16 mouse cellular contexts compared by ENCODE assay signal in genomic region chr11:68407266-68407926, GRCm38 (mm10). TPM values are rescaled to one million over a fixed set of nuclear protein-coding genes. Genes with fewer than 3 reads are reported as not detected.
DNase-seq lines count a peak whose midpoint lies in the region; ATAC-seq and TF ChIP-seq lines count a peak whose summit lies in the region.
"Had no signal": no experiment of that assay in that cellular context is flagged by ENCODE, and none has a peak within 500 bp of the region (broad histone marks: within the 10 kb centered on the region; RNA-seq: fewer than 3 reads in every experiment).

No protein-coding gene starts in this region.

- H3K4me2 ChIP-seq in kidney, postnatal 0 days (ENCODE audit: low read length): no peak overlapping the region
- no peak overlapping the region for H3K4me2 ChIP-seq in kidney, embryonic 15.5 days
- no peak overlapping the region for H3K4me2 ChIP-seq in midbrain, embryonic 12.5 days (replicated peaks)
- no peak overlapping the region for H3K4me2 ChIP-seq in midbrain, embryonic 15.5 days
- H3K4me2 ChIP-seq: embryonic facial prominence, embryonic 13.5 days; heart, embryonic 15.5 days; hindbrain, embryonic 15.5 days; limb, embryonic 13.5 days; liver, embryonic 15.5 days; neural tube, embryonic 12.5 days had no signal

- H3K36me3 ChIP-seq in kidney, postnatal 0 days (ENCODE audit: insufficient read depth, low read length): no peaks in the 10 kb centered on the region
- no peaks in the 10 kb centered on the region for H3K36me3 ChIP-seq in kidney, embryonic 15.5 days
- no peaks in the 10 kb centered on the region for H3K36me3 ChIP-seq in midbrain, embryonic 12.5 days
- H3K36me3 ChIP-seq in midbrain, embryonic 15.5 days (replicated peaks): no peaks in the 10 kb centered on the region
- H3K36me3 ChIP-seq: embryonic facial prominence, embryonic 13.5 days; heart, embryonic 15.5 days; hindbrain, embryonic 15.5 days; limb, embryonic 13.5 days; liver, embryonic 15.5 days; neural tube, embryonic 12.5 days had no signal

- H3K27me3 ChIP-seq in kidney, postnatal 0 days (ENCODE audit: insufficient read depth, low read length): no peaks in the 10 kb centered on the region
- peaks cover 15% of the 10 kb centered on the region; the same call in 1 of the 2 replicates for H3K27me3 ChIP-seq in kidney, embryonic 15.5 days
- peaks cover 56% of the 10 kb centered on the region for H3K27me3 ChIP-seq in midbrain, embryonic 12.5 days
- H3K27me3 ChIP-seq in midbrain, embryonic 15.5 days (replicated peaks): no peaks in the 10 kb centered on the region; the same call in none of the 2 replicates

- no peak overlapping the region for H3K9ac ChIP-seq in kidney, postnatal 0 days (ENCODE audit: low read depth, low read length)
- no peak overlapping the region for H3K9ac ChIP-seq in kidney, embryonic 15.5 days
- H3K9ac ChIP-seq in midbrain, embryonic 12.5 days (replicated peaks): no peak overlapping the region
- no peak overlapping the region for H3K9ac ChIP-seq in midbrain, embryonic 15.5 days
- H3K9ac ChIP-seq: embryonic facial prominence, embryonic 13.5 days; heart, embryonic 15.5 days; hindbrain, embryonic 15.5 days; limb, embryonic 13.5 days; liver, embryonic 15.5 days; neural tube, embryonic 12.5 days had no signal

- TF ChIP-seq CTCF in kidney, postnatal 0 days (IDR thresholded peaks at IDR 0.05; ENCODE audit: low read depth): no peak
- TF ChIP-seq CTCF in bone marrow macrophage, adult 2 months (IDR thresholded peaks at IDR 0.05; ENCODE audit: low read depth, low read length): no peak

- TF ChIP-seq POLR2A in bone marrow macrophage, adult 2 months (IDR thresholded peaks at IDR 0.05; ENCODE audit: borderline replicate concordance, low read depth, low read length): no peak

- WGBS in kidney, postnatal 0 days: 69% methylated on average over 11 of the region's 11 CpGs
- WGBS in kidney, embryonic 15.5 days: 70% methylated on average over 11 of the region's 11 CpGs
- WGBS in midbrain, embryonic 12.5 days: 64% methylated on average over 11 of the region's 11 CpGs
- WGBS in midbrain, embryonic 15.5 days: 61% methylated on average over 11 of the region's 11 CpGs

- 0 out of 2 replicates have a peak, but pooled peaks have one; percentile 29 for ATAC-seq in kidney, postnatal 0 days (replicated peaks; ENCODE audit: low FRiP score, low read depth)
- no peak for ATAC-seq in kidney, embryonic 15.5 days (replicated peaks; ENCODE audit: low FRiP score)
- 0 out of 2 replicates have a peak, but pooled peaks have one; percentile 19 for ATAC-seq in midbrain, embryonic 12.5 days (ENCODE audit: low FRiP score, low read depth)
- ATAC-seq in midbrain, embryonic 15.5 days (replicated peaks): no peak
- ATAC-seq: midbrain, embryonic 16.5 days had no signal

- no peak for DNase-seq in kidney, postnatal 0 days (ENCODE audit: low spot score)
- peak; percentile 9 for DNase-seq in 416B (ENCODE audit: low read depth)
- no peak for DNase-seq in layer of hippocampus, adult 9-10 months (ENCODE audit: low spot score)
- no peak for DNase-seq in heart, adult 9 months (ENCODE audit: low spot score in 2 of 2)

- no peaks in the 10 kb centered on the region for H3K9me3 ChIP-seq in kidney, postnatal 0 days (replicated peaks; ENCODE audit: low read length)
- H3K9me3 ChIP-seq in kidney, embryonic 15.5 days (replicated peaks): no peaks in the 10 kb centered on the region
- no peaks in the 10 kb centered on the region for H3K9me3 ChIP-seq in midbrain, embryonic 12.5 days
- no peaks in the 10 kb centered on the region for H3K9me3 ChIP-seq in midbrain, embryonic 15.5 days
- H3K9me3 ChIP-seq: embryonic facial prominence, embryonic 13.5 days; heart, embryonic 15.5 days; hindbrain, embryonic 15.5 days; limb, embryonic 13.5 days; liver, embryonic 15.5 days; neural tube, embryonic 12.5 days had no signal

- no peaks in the 10 kb centered on the region for H3K4me1 ChIP-seq in kidney, postnatal 0 days (replicated peaks; ENCODE audit: insufficient read depth, low read length)
- no peaks in the 10 kb centered on the region for H3K4me1 ChIP-seq in kidney, embryonic 15.5 days
- 0 out of 2 replicates have a peak, but pooled peaks cover 3% of the 10 kb centered on the region for H3K4me1 ChIP-seq in midbrain, embryonic 12.5 days
- no peaks in the 10 kb centered on the region for H3K4me1 ChIP-seq in midbrain, embryonic 15.5 days
- H3K4me1 ChIP-seq in bone marrow macrophage, adult 2 months (ENCODE audit: control insufficient read depth, insufficient read depth, low read length): peaks cover 12% of the 10 kb centered on the region
- H3K4me1 ChIP-seq: embryonic facial prominence, embryonic 13.5 days; hindbrain, embryonic 15.5 days; limb, embryonic 13.5 days; liver, embryonic 15.5 days; neural tube, embryonic 12.5 days had no signal

- no peak overlapping the region for H3K27ac ChIP-seq in kidney, postnatal 0 days
- H3K27ac ChIP-seq in kidney, embryonic 15.5 days: no peak overlapping the region
- no peak overlapping the region for H3K27ac ChIP-seq in midbrain, embryonic 12.5 days (replicated peaks)
- H3K27ac ChIP-seq in midbrain, embryonic 15.5 days: no peak overlapping the region
- H3K27ac ChIP-seq in bone marrow macrophage, adult 2 months (ENCODE audit: insufficient read depth, low read depth, low read length): peak overlapping the region; percentile 40; the same call in 1 of the 2 replicates
- H3K27ac ChIP-seq: embryonic facial prominence, embryonic 13.5 days; heart, adult 2 months; heart, embryonic 15.5 days; hindbrain, embryonic 15.5 days; limb, embryonic 13.5 days; liver, embryonic 15.5 days; neural tube, embryonic 12.5 days had no signal

- no peak overlapping the region for H3K4me3 ChIP-seq in kidney, postnatal 0 days (replicated peaks; ENCODE audit: low read depth, low read length)
- H3K4me3 ChIP-seq in kidney, embryonic 15.5 days (replicated peaks): no peak overlapping the region
- H3K4me3 ChIP-seq in midbrain, embryonic 12.5 days: no peak overlapping the region
- no peak overlapping the region for H3K4me3 ChIP-seq in midbrain, embryonic 15.5 days
- no peak overlapping the region for H3K4me3 ChIP-seq in bone marrow macrophage, adult 2 months (ENCODE audit: insufficient read depth, low read length)
- H3K4me3 ChIP-seq: embryonic facial prominence, embryonic 13.5 days; heart, adult 2 months; heart, embryonic 15.5 days; hindbrain, embryonic 15.5 days; limb, embryonic 13.5 days; liver, embryonic 15.5 days; neural tube, embryonic 12.5 days had no signal

RNA-seq across cellular contexts. Expression of gene Ntn1, which starts 6.8 kb away (rescaled TPM):
- 11.0 and 11.8 TPM in 2 replicates for polyA plus RNA-seq in kidney, postnatal 0 days (2015; fragmentation: Nextera tagmentation; extraction: Ambion mirVana)
- 16.5 and 16.9 TPM in 2 replicates for polyA plus RNA-seq in kidney, embryonic 15.5 days (2015; fragmentation: Nextera tagmentation; extraction: Ambion mirVana)
- 26.6 and 34.6 TPM in 2 replicates for polyA plus RNA-seq in midbrain, embryonic 12.5 days (2016; fragmentation: Nextera tagmentation; extraction: Ambion mirVana)
- 22.7 and 23.2 TPM in 2 replicates for polyA plus RNA-seq in midbrain, embryonic 15.5 days (2015; fragmentation: Nextera tagmentation; extraction: Ambion mirVana)
- polyA plus RNA-seq in bone marrow macrophage, adult 2 months (2012; ENCODE audit: insufficient read depth, insufficient read length, missing spikeins): 0.09 TPM in 1 of 2 replicates, not detected in the other

RNA-seq across cellular contexts. Expression of gene Pik3r5, which starts 24.5 kb away (rescaled TPM):
- polyA plus RNA-seq in kidney, postnatal 0 days (2015; fragmentation: Nextera tagmentation; extraction: Ambion mirVana): 0.21 and 0.23 TPM in 2 replicates
- 0.57 and 0.68 TPM in 2 replicates for polyA plus RNA-seq in kidney, embryonic 15.5 days (2015; fragmentation: Nextera tagmentation; extraction: Ambion mirVana)
- 0.34 and 0.63 TPM in 2 replicates for polyA plus RNA-seq in midbrain, embryonic 12.5 days (2016; fragmentation: Nextera tagmentation; extraction: Ambion mirVana)
- polyA plus RNA-seq in midbrain, embryonic 15.5 days (2015; fragmentation: Nextera tagmentation; extraction: Ambion mirVana): 0.10 and 0.43 TPM in 2 replicates
- polyA plus RNA-seq in bone marrow macrophage, adult 2 months (2012; ENCODE audit: insufficient read depth, insufficient read length, missing spikeins): 120 and 122 TPM in 2 replicates

Comparison
In these comparisons a context has a peak if more than half of its experiments do, and no peak if none do; other contexts are left out.
1. ATAC-seq: peak in kidney, postnatal 0 days (single experiment) and midbrain, embryonic 12.5 days (single experiment); none in kidney, embryonic 15.5 days (single experiment) and midbrain, embryonic 15.5 days (single experiment).
2. RNA of gene Ntn1, which starts 6.8 kb away (polyA plus RNA-seq): 26.6 to 34.6 TPM in midbrain, embryonic 12.5 days, 22.7 to 23.2 TPM in midbrain, embryonic 15.5 days, 16.5 to 16.9 TPM in kidney, embryonic 15.5 days and 11.0 to 11.8 TPM in kidney, postnatal 0 days; 0.09 TPM in bone marrow macrophage, adult 2 months; every median in the first group is over 10 times any median in the second.
3. RNA of gene Pik3r5, which starts 24.5 kb away (polyA plus RNA-seq): 120 to 122 TPM in bone marrow macrophage, adult 2 months; 0.57 to 0.68 TPM in kidney, embryonic 15.5 days, 0.10 to 0.43 TPM in midbrain, embryonic 15.5 days, 0.34 to 0.63 TPM in midbrain, embryonic 12.5 days and 0.21 to 0.23 TPM in kidney, postnatal 0 days; every median in the first group is over 10 times any median in the second.